Mouse (Mus musculus) limb, embryonic 14.5 days (tissue): ENCODE measurements around the gene Ebf4. TPM values are rescaled to one million over a fixed set of nuclear protein-coding genes. Genes with fewer than 3 reads are reported as not detected.

Source experiments
- ATAC-seq: fragments of 200-750 bp; cut with Nextera tagmentation; 2 replicates; pipeline ENCODE4 v1.8.0; 2017; ENCODE audit warnings: low read depth, moderate number of reproducible peaks, moderate TSS enrichment; ENCODE audit not compliant: low FRiP score
- DNase-seq: peaks from one replicate; pipeline ENCODE4 v3.0.0-alpha.2; 2015; ENCODE audit warnings: low spot score
- H3K27ac ChIP-seq: fragments of 300-500 bp; sonication (generic); replicated peaks from 2 replicates; pipeline ENCODE4 v1.5.1; 2014; ENCODE audit warnings: low read depth, mild to moderate bottlenecking, low read length, moderate library complexity, mixed read lengths
- H3K27me3 ChIP-seq: fragments of 300-500 bp; sonication (generic); 2 replicates; pipeline ENCODE4 v1.6.1; 2014; ENCODE audit warnings: low read length, mixed read lengths; ENCODE audit not compliant: control insufficient read depth, insufficient read depth
- H3K36me3 ChIP-seq: fragments of 300-500 bp; sonication (generic); 2 replicates; pipeline ENCODE4 v1.6.1; 2014; ENCODE audit warnings: mild to moderate bottlenecking, low read length, moderate library complexity, mixed read lengths; ENCODE audit not compliant: control insufficient read depth, insufficient read depth
- H3K4me1 ChIP-seq: fragments of 300-500 bp; sonication (generic); 2 replicates; pipeline ENCODE4 v1.6.1; 2014; ENCODE audit warnings: antibody characterized with exemption, low read length, mixed read lengths; ENCODE audit not compliant: control insufficient read depth, insufficient read depth
- H3K4me2 ChIP-seq: fragments of 300-500 bp; sonication (generic); replicated peaks from 2 replicates; pipeline ENCODE4 v1.6.1; 2014; ENCODE audit warnings: low read depth, mild to moderate bottlenecking, low read length, moderate library complexity; ENCODE audit not compliant: severe bottlenecking
- H3K4me3 ChIP-seq: fragments of 300-500 bp; sonication (generic); replicated peaks from 2 replicates; pipeline ENCODE4 v1.5.1; 2014; ENCODE audit warnings: low read length
- H3K9ac ChIP-seq: fragments of 300-500 bp; sonication (generic); 2 replicates; pipeline ENCODE4 v1.6.1; 2014; ENCODE audit warnings: mild to moderate bottlenecking, low read depth, low read length, moderate library complexity; ENCODE audit not compliant: severe bottlenecking
- H3K9me3 ChIP-seq: fragments of 300-500 bp; sonication (generic); 2 replicates; pipeline ENCODE4 v1.6.1; 2016; ENCODE audit warnings: low read length; ENCODE audit not compliant: control insufficient read depth
- POLR2A ChIP-seq: fragments of 200-500 bp; IDR thresholded peaks from 2 replicates; pipeline ENCODE4 v1.8.0; 2012; ENCODE audit warnings: inconsistent platforms, mild to moderate bottlenecking, moderate library complexity, borderline replicate concordance; ENCODE audit not compliant: insufficient read depth, insufficient read length; ENCODE audit errors: extremely low read depth
- WGBS: fragments of 180-500 bp; shearing (Covaris S2); extraction: QIAGEN DNeasy Blood & Tissue Kit; methylation state at CpG from one replicate; pipeline ENCODE4 v1.1.7; 2014; 5-methylcytosine and 5-hydroxymethylcytosine counted together
- polyA plus RNA-seq, 2 experiments: library from polyadenylated mRNA; depleted of rRNA in 1 of 2; stranded (reverse) in 1 of 2; unstranded in 1 of 2; fragments of >200 nt; fragmentation: Nextera tagmentation in 1 of 2; extraction: Ambion mirVana in 1 of 2; gene quantifications; 2 replicates each; pipeline versions ENCODE4 v1.2.1 to v1.2.3; 2012 to 2014

Gene Ebf4
- polyA plus RNA-seq, 2 experiments, result 5.7 to 27.4 TPM

DNA sequence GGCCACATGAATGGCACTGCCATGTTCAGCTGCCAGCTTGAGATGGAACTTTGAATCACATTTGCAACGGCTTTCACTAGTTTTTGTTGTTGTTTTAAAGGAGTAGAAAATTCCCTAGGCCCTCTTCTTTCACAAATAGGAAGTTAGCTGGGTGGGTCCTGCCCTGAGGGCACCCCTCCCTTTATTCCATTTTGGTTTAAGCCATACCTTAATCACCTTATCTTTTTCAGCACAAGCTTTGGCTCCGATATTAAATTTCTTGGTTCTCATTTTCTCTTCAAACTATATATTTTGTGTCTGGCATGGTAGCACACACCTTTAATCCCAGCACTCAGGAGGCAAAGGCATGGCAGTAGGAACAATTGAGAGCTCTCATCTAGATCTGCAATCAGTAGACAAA is 34.5 kb downstream of the Ebf4 start:
- no peak for ATAC-seq
- no peak overlapping the region for H3K27ac ChIP-seq

DNA sequence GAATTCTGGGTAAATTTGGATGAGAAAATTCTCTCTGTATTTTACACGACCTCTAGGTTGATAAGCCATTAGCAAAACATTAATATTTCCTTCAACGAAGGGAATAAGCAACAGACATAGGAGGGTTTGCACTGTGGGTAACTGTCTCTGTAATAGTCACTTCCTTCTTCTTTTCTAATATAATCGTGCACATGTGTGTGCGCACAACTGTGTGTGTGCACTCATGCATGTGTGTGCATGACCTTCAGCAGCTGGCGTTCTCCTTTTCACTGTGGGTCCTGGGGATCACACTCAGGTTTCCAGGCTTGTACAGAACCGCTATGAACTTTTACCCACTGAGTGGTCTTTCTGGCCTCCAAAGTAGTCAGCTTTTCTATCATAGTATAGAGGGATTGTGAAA is 40.1 kb downstream of the Ebf4 start:
- Histone ChIP-seq H3K9me3 (no peaks in the 10 kb centered on the region), H3K27me3 (no peaks in the 10 kb centered on the region), H3K4me1 (no peaks in the 10 kb centered on the region), H3K9ac (no peak overlapping the region), H3K27ac (no peak overlapping the region), H3K4me3 (no peak overlapping the region), H3K36me3 (no peaks in the 10 kb centered on the region), H3K4me2 (no peak overlapping the region)
- 87% methylated on average over 6 of the region's 6 CpGs for WGBS
- TF ChIP-seq POLR2A, result no peak
- ATAC-seq, result no peak
- DNase-seq, result no peak

More for the DNA sequence above, 34.5 kb downstream of the Ebf4 start:
- H3K4me1 ChIP-seq, result no peaks in the 10 kb centered on the region
- no peak for TF ChIP-seq POLR2A
- H3K4me2 ChIP-seq, result no peak overlapping the region
- H3K27me3 ChIP-seq, result no peaks in the 10 kb centered on the region
- no peaks in the 10 kb centered on the region for H3K36me3 ChIP-seq
- H3K4me3 ChIP-seq, result no peak overlapping the region
- 85% methylated on average over 2 of the region's 2 CpGs for WGBS
- H3K9me3 ChIP-seq, result no peaks in the 10 kb centered on the region
- DNase-seq, result no peak
- no peak overlapping the region for H3K9ac ChIP-seq

- Histone ChIP-seq H3K27me3 (no peaks in the 10 kb centered on the region), H3K4me3 (no peak overlapping the region), H3K36me3 (no peaks in the 10 kb centered on the region), H3K9ac (no peak overlapping the region), H3K27ac (no peak overlapping the region), H3K4me1 (no peaks in the 10 kb centered on the region), H3K4me2 (no peak overlapping the region), H3K9me3 (no peaks in the 10 kb centered on the region)
- TF ChIP-seq POLR2A, result no peak
- 86% methylated on average over 8 of the region's 8 CpGs for WGBS
- DNase-seq, result no peak
- no peak for ATAC-seq
Measured at GRCm38 (mm10) chr2:130340464-130341219, 45.7 kb downstream of the Ebf4 start.

DNA sequence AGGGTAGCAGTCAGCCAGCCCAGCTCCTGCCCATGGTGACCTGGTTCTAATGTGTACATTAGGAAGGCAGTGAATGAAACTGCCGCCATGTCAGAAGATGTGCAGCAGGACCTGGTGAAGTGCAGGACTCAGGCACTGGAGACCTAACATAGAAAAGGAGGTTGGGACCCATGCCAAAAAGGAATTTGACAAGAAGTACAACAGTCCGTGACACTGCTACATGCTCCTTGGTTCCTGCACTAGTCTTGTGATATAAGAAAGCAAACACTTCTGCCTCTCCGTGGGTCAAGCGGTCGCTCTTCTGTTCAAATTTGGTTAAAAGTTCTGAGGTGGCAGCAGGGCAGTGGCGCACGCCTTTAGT is 46.2 kb downstream of the Ebf4 start:
- no peaks in the 10 kb centered on the region for H3K27me3 ChIP-seq
- H3K27ac ChIP-seq, result no peak overlapping the region
- H3K36me3 ChIP-seq, result no peaks in the 10 kb centered on the region
- 86% methylated on average over 7 of the region's 7 CpGs for WGBS
- no peak overlapping the region for H3K4me3 ChIP-seq
- ATAC-seq, result no peak
- TF ChIP-seq POLR2A, result no peak
- no peak for DNase-seq
- H3K9ac ChIP-seq, result no peak overlapping the region
- H3K4me1 ChIP-seq, result no peaks in the 10 kb centered on the region
- H3K4me2 ChIP-seq, result no peak overlapping the region
- H3K9me3 ChIP-seq, result no peaks in the 10 kb centered on the region

DNA sequence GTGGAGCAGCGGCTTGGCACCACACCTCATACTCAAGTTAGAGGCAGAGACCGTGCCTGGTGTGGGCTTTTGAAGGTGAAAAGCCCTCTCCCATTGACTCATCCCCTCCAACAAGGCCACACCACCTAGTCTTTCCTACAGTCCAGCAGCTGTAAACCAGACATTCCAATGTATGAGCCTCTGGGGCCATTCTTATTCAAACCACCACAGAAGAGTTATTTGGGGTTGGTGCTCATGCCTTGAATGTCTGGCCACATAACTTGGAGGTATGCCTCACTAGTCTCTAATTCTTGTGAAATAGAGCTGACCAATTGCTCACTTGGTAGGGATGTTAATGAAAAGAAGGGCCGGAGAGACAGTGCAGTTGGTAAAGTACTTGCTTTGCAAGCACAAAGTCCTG is 55.4 kb downstream of the Ebf4 start:
- ATAC-seq (no peak), DNase-seq (no peak)
- H3K4me3 ChIP-seq, result no peak overlapping the region
- no peaks in the 10 kb centered on the region for H3K27me3 ChIP-seq
- TF ChIP-seq POLR2A, result no peak
- H3K4me2 ChIP-seq, result no peak overlapping the region
- WGBS, result 91% methylated on average over 3 of the region's 3 CpGs
- no peak overlapping the region for H3K9ac ChIP-seq
- H3K4me1 ChIP-seq, result no peaks in the 10 kb centered on the region
- no peaks in the 10 kb centered on the region for H3K9me3 ChIP-seq
- no peaks in the 10 kb centered on the region for H3K36me3 ChIP-seq
- no peak overlapping the region for H3K27ac ChIP-seq
